9 mouse cellular contexts compared by ENCODE assay signal in genomic region chr7:79140897-79141296, GRCm38 (mm10). TPM values are rescaled to one million over a fixed set of nuclear protein-coding genes. Genes with fewer than 3 reads are reported as not detected.
DNase-seq lines count a peak whose midpoint lies in the region; ATAC-seq and TF ChIP-seq lines count a peak whose summit lies in the region.
"Had no signal": no experiment of that assay in that cellular context is flagged by ENCODE, and none has a peak within 500 bp of the region (broad histone marks: within the 10 kb centered on the region; RNA-seq: fewer than 3 reads in every experiment).

No protein-coding gene starts in this region.

- in situ Hi-C loops in Patski (cut with MboI; ENCODE audit: low pct_unique_long_range_greater_than_20kb), result loop anchor here (5.0 kb wide), 1 partner anchor 101 kb away; no protein-coding TSS in a partner anchor

- 36% methylated on average over 8 of the region's 8 CpGs for WGBS in kidney, embryonic 14.5 days
- 32% methylated on average over 8 of the region's 8 CpGs for whole genome bisulfite sequencing in liver, embryonic 13.5 days (ENCODE audit: insufficient replicate concordance)

- peak; percentile 51 for ATAC-seq in Patski
- ATAC-seq in kidney, embryonic 14.5 days (ENCODE audit: low FRiP score, low TSS enrichment), result peak; percentile 28
- ATAC-seq in liver, embryonic 13.5 days (ENCODE audit: low read depth), result no peak

- no peak for TF ChIP-seq CTCF in Patski (IDR thresholded peaks at IDR 0.05)

- CTCF ChIA-PET in Patski (lab: Charles Lee), result interaction anchor here (0.6 to 2.1 kb wide), 18 partner anchors 10 to 245 kb away, joined by 3 to 10 read pairs (median 4); partner anchors contain the start of gene Rlbp1

- no peak overlapping the region for H3K4me3 ChIP-seq in kidney, embryonic 14.5 days (ENCODE audit: low read length)
- no peak overlapping the region for H3K4me3 ChIP-seq in liver, embryonic 13.5 days (replicated peaks)
- H3K4me3 ChIP-seq: erythroblast, embryonic 14.5 days had no signal

- H3K4me2 ChIP-seq in kidney, embryonic 14.5 days (replicated peaks; ENCODE audit: low read depth, low read length), result no peak overlapping the region
- no peak overlapping the region for H3K4me2 ChIP-seq in liver, embryonic 13.5 days

- no peaks in the 10 kb centered on the region for H3K27me3 ChIP-seq in Patski
- H3K27me3 ChIP-seq in kidney, embryonic 14.5 days (ENCODE audit: control insufficient read depth, insufficient read depth, low read length), result no peaks in the 10 kb centered on the region
- no peaks in the 10 kb centered on the region for H3K27me3 ChIP-seq in liver, embryonic 13.5 days

- H3K27ac ChIP-seq in kidney, embryonic 14.5 days (ENCODE audit: low read depth, low read length), result no peak overlapping the region
- no peak overlapping the region for H3K27ac ChIP-seq in liver, embryonic 13.5 days

- H3K9ac ChIP-seq in kidney, embryonic 14.5 days (ENCODE audit: low read depth, low read length), result no peak overlapping the region
- H3K9ac ChIP-seq in liver, embryonic 13.5 days, result no peak overlapping the region

- no peaks in the 10 kb centered on the region for H3K4me1 ChIP-seq in kidney, embryonic 14.5 days (ENCODE audit: control insufficient read depth, insufficient read depth, low read length)
- peaks cover 12% of the 10 kb centered on the region for H3K4me1 ChIP-seq in liver, embryonic 13.5 days (replicated peaks)

- H3K36me3 ChIP-seq in kidney, embryonic 14.5 days (ENCODE audit: control insufficient read depth, insufficient read depth, low read length), result peaks cover 60% of the 10 kb centered on the region; the same call in 1 of the 2 replicates
- peaks cover 12% of the 10 kb centered on the region for H3K36me3 ChIP-seq in liver, embryonic 13.5 days

- DNase-seq in 3134 (ENCODE audit: extremely low read depth, insufficient read length, low spot score) (peak; percentile 48), Patski (ENCODE audit: low read depth, low spot score) (no peak)
- peak; percentile 92 for DNase-seq in cerebellum, postnatal 14 days
- peak; percentile 80 to 85 for DNase-seq in frontal cortex, postnatal 36 days (ENCODE audit: low spot score in 2 of 2)
- peak; percentile 40 for DNase-seq in liver, embryonic 13.5 days
- DNase-seq in ovary, postnatal 10 days (ENCODE audit: low spot score), result peak; percentile 63
- peak; percentile 54 for DNase-seq in thymus, postnatal 0 days (ENCODE audit: low spot score)

- POLR2A ChIA-PET in Patski (lab: Charles Lee), result no interaction called here

- H3K9me3 ChIP-seq in kidney, embryonic 14.5 days (ENCODE audit: control insufficient read depth, low read length), result no peaks in the 10 kb centered on the region
- no peaks in the 10 kb centered on the region for H3K9me3 ChIP-seq in liver, embryonic 13.5 days (replicated peaks)

RNA-seq across cellular contexts. Expression of gene Mfge8, which starts 8.0 kb away (rescaled TPM):
- polyA plus RNA-seq in Patski (2021), result 784 TPM
- polyA plus RNA-seq in kidney, embryonic 14.5 days (2014; fragmentation: Nextera tagmentation; extraction: Ambion mirVana), result 194 and 243 TPM in 2 replicates
- polyA plus RNA-seq in liver, embryonic 13.5 days (2015; fragmentation: Nextera tagmentation; extraction: Ambion mirVana), result 58.9 and 63.7 TPM in 2 replicates
- polyA plus RNA-seq in thymus, postnatal 0 days (2015; fragmentation: Nextera tagmentation; extraction: Ambion mirVana), result 93.0 and 104 TPM in 2 replicates

RNA-seq across cellular contexts. Expression of gene Hapln3, which starts 10.1 kb away (rescaled TPM):
- polyA plus RNA-seq in Patski (2021), result 0.54 TPM
- polyA plus RNA-seq in kidney, embryonic 14.5 days (2014; fragmentation: Nextera tagmentation; extraction: Ambion mirVana), result 7.2 and 7.4 TPM in 2 replicates
- 0.37 and 0.65 TPM in 2 replicates for polyA plus RNA-seq in liver, embryonic 13.5 days (2015; fragmentation: Nextera tagmentation; extraction: Ambion mirVana)
- 0.27 and 0.31 TPM in 2 replicates for polyA plus RNA-seq in thymus, postnatal 0 days (2015; fragmentation: Nextera tagmentation; extraction: Ambion mirVana)
- polyA plus RNA-seq: erythroblast, embryonic 14.5 days had no signal
